Mouse (Mus musculus) lung, postnatal 14 days (tissue): ENCODE measurements around the gene Dedd2.

Experiments
- DNase-seq: peaks from one replicate; pipeline ENCODE4 v3.0.0; 2021

Gene Dedd2

GRCm38 (mm10) chr7:25246079-25246758, 25.8 kb upstream of the Dedd2 start:
- DNase-seq: peak; percentile 77

DNA sequence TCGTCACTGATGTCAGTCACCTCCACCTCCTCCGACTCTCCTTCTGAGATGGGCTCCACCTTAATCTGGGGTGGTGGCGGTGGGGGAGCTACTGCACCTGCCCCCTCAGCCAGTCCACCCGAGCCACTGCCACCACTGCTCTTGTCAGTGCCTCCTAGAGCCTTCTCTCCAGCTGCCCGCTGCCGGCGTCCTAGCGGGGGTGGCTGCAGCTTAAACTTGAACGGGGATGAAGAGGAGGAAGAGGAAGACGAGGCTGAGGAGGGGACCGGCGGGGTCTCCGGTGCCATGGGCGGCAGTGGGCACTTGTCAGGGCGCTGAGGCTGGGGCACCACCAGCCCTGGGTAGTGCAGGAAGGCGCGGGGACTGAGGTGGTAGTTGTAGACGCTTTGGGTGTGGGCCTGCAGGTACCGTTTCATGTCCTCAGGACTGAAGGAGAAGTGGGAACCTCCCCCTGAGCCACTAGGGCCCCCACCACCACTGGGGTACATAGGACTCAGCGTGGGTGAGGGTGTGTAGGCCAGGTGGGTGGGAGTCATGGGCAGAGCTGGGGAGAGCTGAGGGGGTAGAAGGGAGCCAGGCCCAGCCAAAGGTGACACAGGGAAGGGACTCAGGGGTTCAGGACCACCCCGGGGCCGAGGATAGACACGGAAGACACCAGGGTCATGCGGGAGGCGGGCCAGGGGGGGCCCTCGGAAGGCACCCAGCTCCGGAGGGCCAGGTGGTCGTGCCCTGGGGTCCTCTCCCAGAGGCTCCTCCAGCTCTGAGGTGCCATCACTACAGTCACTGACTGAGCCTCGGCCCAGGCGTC, 24.4 kb upstream of the Dedd2 start:
- no peak for DNase-seq

- DNase-seq: no peak
Measured at GRCm38 (mm10) chr7:25243361-25243760, 22.9 kb upstream of the Dedd2 start.

DNA sequence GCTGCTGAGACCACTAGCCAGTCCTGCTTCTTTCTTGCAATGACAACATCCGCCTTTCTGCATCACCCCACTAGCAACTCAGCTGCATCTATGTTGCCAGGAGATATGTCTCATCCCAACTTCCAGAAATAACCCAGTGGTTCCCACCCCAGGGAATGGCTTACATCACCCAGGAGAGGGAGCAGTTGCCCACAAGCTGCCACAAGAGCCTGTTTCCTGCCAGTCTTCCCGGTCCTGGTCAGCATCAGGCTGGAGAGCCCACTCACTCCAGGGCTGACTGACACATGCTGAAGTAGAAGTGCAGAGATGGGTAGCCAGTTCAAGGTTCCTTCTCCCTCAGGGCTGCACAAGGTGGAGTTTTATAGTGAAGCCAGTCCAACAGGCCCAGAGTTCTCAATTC, 20.6 kb upstream of the Dedd2 start:
- peak; percentile 65 for DNase-seq

GRCm38 (mm10) chr7:25240631-25241030, 20.2 kb upstream of the Dedd2 start:
- no peak for DNase-seq

GRCm38 (mm10) chr7:25238829-25239623, 18.6 kb upstream of the Dedd2 start:
- peak; percentile 84 for DNase-seq

DNA sequence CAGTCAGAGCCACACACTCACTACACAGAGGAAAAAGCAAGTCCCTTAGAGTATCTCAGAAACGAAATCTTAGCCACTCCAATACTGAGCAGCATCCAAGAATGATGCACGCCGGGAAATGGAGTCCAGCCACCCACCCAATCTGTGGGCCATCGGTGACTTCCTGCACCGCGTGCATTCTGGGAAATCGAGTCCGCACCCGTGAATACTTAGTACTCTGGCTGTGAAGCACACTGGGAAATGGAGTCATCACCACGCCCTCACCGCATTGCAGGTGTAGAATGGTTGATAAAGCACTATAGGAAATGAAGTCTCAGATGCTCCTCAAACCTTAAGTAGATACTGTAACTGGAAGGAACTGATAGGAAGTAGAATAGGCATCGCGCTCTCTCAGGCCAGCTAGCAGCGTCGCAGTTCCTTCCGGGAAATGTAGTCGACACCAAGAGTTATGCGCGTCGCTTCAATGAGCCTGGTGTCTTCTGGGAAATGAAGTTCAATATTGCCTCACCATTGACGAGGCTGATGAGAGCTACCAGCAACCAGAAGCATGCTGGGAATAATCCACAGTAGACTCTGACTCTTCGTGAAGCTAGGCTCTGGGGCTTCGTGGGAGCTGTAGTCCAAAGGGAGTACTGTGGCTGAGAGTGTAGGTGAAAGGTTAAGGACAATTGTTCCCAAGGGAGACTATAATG, 17.7 kb upstream of the Dedd2 start:
- DNase-seq: peak; percentile 89

- DNase-seq: peak; percentile 98
Measured at GRCm38 (mm10) chr7:25237249-25238014, 17.0 kb upstream of the Dedd2 start, which contains the start of gene Gsk3a. Gene Gsk3a (minus strand): TSS chr7:25237851.

- no peak for DNase-seq
Measured at GRCm38 (mm10) chr7:25235526-25235925, 15.1 kb upstream of the Dedd2 start.

- DNase-seq: no peak
Measured at GRCm38 (mm10) chr7:25233061-25233460, 12.6 kb upstream of the Dedd2 start.

DNA sequence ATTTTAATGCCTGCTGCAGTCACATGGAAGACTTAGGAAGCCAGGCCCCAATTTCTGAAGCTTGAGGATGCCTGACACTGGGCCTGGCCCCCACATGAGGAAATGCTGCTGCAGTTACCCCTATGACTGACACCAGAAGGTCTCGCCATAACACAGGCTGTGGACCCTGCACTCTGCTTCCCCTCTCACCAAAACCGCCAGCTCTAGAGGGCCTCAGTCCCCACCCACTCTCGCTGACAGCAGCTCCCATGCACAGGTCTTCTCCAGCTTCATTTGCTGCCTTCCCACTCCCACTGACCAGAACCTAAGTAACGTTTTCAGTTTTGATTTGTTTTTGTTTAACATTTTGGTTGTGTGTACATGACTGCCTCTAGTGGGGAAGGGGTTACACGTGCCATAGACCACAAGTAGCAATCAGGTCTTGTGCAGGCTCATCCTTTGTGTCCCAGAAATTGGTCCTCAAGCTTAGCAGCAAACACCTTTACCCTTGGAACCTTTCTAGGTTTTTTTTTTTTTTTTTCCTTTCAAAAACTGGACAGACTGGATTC, 11.8 kb upstream of the Dedd2 start:
- DNase-seq: no peak

- no peak for DNase-seq
Measured at GRCm38 (mm10) chr7:25230690-25231285, 10.4 kb upstream of the Dedd2 start.

DNA sequence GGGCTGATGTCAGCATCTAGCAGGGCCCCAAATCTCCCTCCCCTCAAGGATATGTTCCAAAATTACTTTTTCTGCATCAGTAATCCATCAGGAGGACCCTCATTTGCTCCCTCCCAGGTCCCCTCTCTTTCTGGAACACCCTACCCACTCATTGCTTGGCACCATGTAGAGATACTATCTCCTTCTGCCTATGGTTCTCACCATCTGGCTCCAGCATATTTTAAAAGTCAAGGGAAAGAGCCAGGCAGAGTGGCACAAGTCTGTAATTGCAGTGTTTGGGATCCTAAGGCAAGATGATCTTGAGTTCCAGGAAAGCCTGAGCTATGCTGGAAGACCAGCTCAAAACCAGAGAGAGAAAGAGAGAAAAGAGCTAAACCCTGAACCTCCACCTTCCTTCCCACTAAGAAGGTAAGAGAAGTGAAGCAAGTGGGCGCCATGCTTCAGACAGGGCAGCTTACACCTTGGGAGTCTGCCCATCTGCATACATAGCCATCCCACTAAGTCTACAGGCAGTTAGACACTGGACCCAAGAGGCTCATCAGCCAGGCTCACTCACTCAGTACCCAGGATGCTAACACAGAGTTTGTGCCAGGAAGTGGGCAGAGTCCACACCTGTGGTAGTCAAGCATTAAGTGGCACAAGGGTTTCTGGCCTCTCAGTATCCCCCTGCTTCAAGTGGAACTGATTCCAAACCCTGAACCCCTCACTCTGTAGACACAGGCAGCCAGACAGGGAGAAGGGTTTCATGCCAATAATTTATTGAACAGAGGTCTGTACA, 7.3 kb upstream of the Dedd2 start:
- DNase-seq: no peak

GRCm38 (mm10) chr7:25222275-25222967, 2.0 kb upstream of the Dedd2 start:
- DNase-seq: no peak

- peak; percentile 97 for DNase-seq
Measured at GRCm38 (mm10) chr7:25221102-25221883, 878 bp upstream of the Dedd2 start, which contains the start of gene Zfp526. Gene Zfp526 (plus strand): TSS chr7:25221425.

DNA sequence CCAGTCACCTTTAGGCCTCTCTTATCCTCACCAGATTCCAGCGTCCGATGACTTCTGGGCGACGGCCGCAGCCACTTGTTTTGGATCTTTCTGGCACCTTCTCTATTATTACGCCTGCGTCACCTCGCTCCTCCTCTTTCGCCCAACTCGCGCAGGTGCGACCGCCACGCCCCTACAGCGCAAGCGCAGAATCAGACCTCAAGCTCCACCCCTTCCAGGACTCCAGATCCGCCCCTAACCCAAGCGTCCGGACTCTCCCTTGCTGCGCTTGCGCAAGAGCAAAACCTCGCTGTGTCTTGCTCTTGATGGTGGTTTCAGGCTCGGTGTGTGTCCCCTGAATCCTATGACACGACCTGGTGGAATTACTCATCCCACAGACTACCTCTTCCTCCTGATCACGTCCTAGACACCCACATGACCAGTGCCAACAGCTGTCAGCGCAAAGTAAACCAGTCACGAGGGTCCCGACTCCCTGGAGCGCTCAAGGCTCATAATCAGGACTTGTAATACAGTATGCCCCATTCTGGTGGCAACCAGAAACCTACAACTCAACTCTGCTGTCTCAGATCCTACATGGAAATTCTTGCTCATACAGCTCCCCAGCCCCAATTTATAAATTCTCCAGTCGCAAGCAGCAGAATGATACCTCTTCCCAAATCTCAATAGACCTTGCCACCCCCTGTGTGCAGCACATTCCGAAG, 509 bp downstream of the Dedd2 start:
- DNase-seq: peak; percentile 95

DNA sequence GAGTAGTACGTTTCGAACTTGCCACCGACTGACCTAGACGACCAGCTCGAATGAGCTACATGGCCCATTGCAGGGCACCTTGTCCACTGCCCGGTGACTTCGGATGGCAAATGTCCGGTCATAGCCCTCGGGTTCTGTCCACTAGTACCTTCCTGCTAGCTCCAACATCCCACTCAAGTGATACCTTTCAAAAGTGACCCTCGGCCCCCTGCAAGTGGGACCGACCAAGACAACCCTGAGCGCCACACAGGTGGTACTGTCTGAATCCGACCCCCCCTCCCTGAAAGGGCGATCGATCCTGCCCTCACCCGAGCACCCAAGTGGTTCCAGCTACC, 1.0 kb downstream of the Dedd2 start:
- DNase-seq: peak; percentile 33

DNA sequence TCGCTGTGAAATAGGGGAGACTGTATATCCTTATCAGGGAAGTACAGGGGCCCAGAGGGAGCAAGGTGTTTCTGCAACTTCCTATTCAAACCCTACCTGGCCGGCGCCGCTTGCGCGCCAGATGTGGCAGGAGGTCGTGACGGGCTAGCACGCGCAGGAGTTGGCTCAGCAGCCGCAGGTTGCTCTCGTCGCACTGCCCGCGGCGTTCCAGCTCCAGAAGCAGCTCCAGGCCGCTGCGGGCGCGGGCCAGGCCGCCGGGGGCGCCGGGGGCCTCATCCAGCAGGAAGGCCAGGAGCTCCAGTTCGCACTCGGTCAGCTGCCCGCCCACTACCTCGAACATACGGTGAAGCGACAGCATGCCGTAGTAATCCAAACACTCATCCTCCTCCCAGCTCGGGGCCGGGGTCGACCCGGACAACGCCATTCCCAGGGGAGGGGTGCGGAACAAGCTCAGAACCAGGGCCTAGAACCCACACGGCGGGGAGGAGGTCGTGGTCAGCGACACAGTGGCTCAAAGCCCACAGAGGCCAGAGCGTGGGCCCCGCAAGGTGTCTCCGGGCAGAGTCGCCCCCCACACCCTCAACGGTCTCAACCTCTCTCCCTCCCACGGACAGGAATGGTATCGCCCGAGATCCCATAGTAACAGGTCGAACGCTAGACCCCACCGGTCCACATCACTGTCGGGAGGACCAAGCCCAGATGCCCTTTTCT, 1.6 kb downstream of the Dedd2 start:
- DNase-seq: peak; percentile 19
